ENCODE assay signal across 11 mouse cellular contexts in the genomic region with DNA sequence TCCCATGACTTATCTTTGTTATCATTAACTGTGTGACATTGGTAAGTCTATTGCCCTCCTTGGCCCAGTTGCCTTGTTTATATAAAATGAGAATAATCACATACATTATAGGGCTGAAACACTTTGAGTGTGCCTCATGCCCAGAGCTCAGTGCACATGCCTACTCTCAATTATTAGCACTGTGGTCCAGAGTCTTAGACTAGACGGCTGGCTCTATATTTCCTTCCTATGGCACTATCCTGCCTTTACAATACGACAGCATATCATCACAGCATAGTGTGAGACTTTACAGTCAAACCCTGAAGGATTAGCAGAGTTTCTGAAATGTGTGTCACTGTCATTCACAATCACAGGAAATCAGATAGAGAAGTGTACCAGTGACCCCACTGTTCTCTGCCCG. TPM values are rescaled to one million over a fixed set of nuclear protein-coding genes. Genes with fewer than 3 reads are reported as not detected.
A peak's percentile ranks its signal among the peaks of the same experiment; 100 is the strongest.
DNase-seq lines count a peak whose midpoint lies in the region; ATAC-seq lines count a peak whose summit lies in the region.
"Had no signal": no experiment of that assay in that cellular context is flagged by ENCODE, and none has a peak within 500 bp of the region (broad histone marks: within the 10 kb centered on the region; RNA-seq: fewer than 3 reads in every experiment).

No protein-coding gene starts in this region.

- peak overlapping the region; percentile 72 for H3K27ac ChIP-seq in heart, embryonic 12.5 days (ENCODE audit: poor library complexity, severe bottlenecking)
- H3K27ac ChIP-seq in embryonic facial prominence, embryonic 11.5 days (replicated peaks; ENCODE audit: low read depth, low read length) = peak overlapping the region; percentile 72; the same call in 1 of the 2 replicates
- H3K27ac ChIP-seq in hindbrain, embryonic 12.5 days = no peak overlapping the region
- H3K27ac ChIP-seq in midbrain, embryonic 13.5 days = no peak overlapping the region

- intact Hi-C loops in heart, postnatal 10 days (cut with DNase I) = loop anchor here (10.0 kb wide), 1 partner anchor 312 kb away; no protein-coding TSS in a partner anchor

- H3K9ac ChIP-seq in heart, embryonic 12.5 days = no peak overlapping the region
- H3K9ac ChIP-seq in embryonic facial prominence, embryonic 11.5 days (replicated peaks; ENCODE audit: low read length) = peak overlapping the region; percentile 39
- H3K9ac ChIP-seq in hindbrain, embryonic 12.5 days = no peak overlapping the region
- no peak overlapping the region for H3K9ac ChIP-seq in midbrain, embryonic 13.5 days (replicated peaks)

- WGBS in heart, embryonic 12.5 days = 2% methylated on average over 3 of the region's 3 CpGs
- whole genome bisulfite sequencing in embryonic facial prominence, embryonic 11.5 days = 4% methylated on average over 3 of the region's 3 CpGs
- 11% methylated on average over 3 of the region's 3 CpGs for WGBS in hindbrain, embryonic 12.5 days
- 30% methylated on average over 3 of the region's 3 CpGs for WGBS in midbrain, embryonic 13.5 days

- H3K36me3 ChIP-seq in heart, embryonic 12.5 days = no peaks in the 10 kb centered on the region
- no peaks in the 10 kb centered on the region for H3K36me3 ChIP-seq in embryonic facial prominence, embryonic 11.5 days (replicated peaks; ENCODE audit: control insufficient read depth, insufficient read depth, low read depth, low read length)
- H3K36me3 ChIP-seq in hindbrain, embryonic 12.5 days = no peaks in the 10 kb centered on the region
- no peaks in the 10 kb centered on the region for H3K36me3 ChIP-seq in midbrain, embryonic 13.5 days

- H3K4me2 ChIP-seq in heart, embryonic 12.5 days = peak overlapping the region; percentile 66
- H3K4me2 ChIP-seq in embryonic facial prominence, embryonic 11.5 days (ENCODE audit: low read depth, low read length) = peak overlapping the region; percentile 38
- peak overlapping the region; percentile 46 for H3K4me2 ChIP-seq in hindbrain, embryonic 12.5 days (replicated peaks)
- H3K4me2 ChIP-seq in midbrain, embryonic 13.5 days (replicated peaks) = peak overlapping the region; percentile 44

- no peaks in the 10 kb centered on the region for H3K9me3 ChIP-seq in heart, embryonic 12.5 days (replicated peaks)
- H3K9me3 ChIP-seq in embryonic facial prominence, embryonic 11.5 days (replicated peaks; ENCODE audit: control insufficient read depth, low read length) = no peaks in the 10 kb centered on the region
- no peaks in the 10 kb centered on the region for H3K9me3 ChIP-seq in hindbrain, embryonic 12.5 days (replicated peaks)
- no peaks in the 10 kb centered on the region for H3K9me3 ChIP-seq in midbrain, embryonic 13.5 days

- no peak; the same call in 1 of the 2 replicates for ATAC-seq in heart, embryonic 12.5 days (ENCODE audit: insufficient number of reproducible peaks, low FRiP score)
- no peak for ATAC-seq in embryonic facial prominence, embryonic 11.5 days (replicated peaks; ENCODE audit: insufficient number of reproducible peaks, low FRiP score, low TSS enrichment, low read depth)
- no peak for ATAC-seq in hindbrain, embryonic 12.5 days (ENCODE audit: low FRiP score)
- no peak for ATAC-seq in midbrain, embryonic 13.5 days
- no peak for ATAC-seq in inflammation-experienced regulatory T-cells, adult 6 months

- no peak for DNase-seq in heart, postnatal 10 days
- no peak for DNase-seq in embryonic facial prominence, embryonic 11.5 days (ENCODE audit: low spot score)
- no peak for DNase-seq in gastrocnemius, adult 8-10 months (ENCODE audit: low spot score in 2 of 2)
- DNase-seq in embryo, embryonic 9.5 days (ENCODE audit: extremely low spot score) = no peak
- DNase-seq: right cerebral cortex, postnatal 25 days had no signal

- no peaks in the 10 kb centered on the region for H3K27me3 ChIP-seq in heart, embryonic 12.5 days (replicated peaks)
- no peaks in the 10 kb centered on the region for H3K27me3 ChIP-seq in embryonic facial prominence, embryonic 11.5 days (ENCODE audit: control insufficient read depth, insufficient read depth, low read length)
- peaks cover 31% of the 10 kb centered on the region for H3K27me3 ChIP-seq in hindbrain, embryonic 12.5 days
- peaks cover 47% of the 10 kb centered on the region for H3K27me3 ChIP-seq in midbrain, embryonic 13.5 days

- 0 out of 2 replicates have a peak overlapping the region, but pooled peaks have one; percentile 34 for H3K4me3 ChIP-seq in heart, embryonic 12.5 days
- no peak overlapping the region for H3K4me3 ChIP-seq in embryonic facial prominence, embryonic 11.5 days (ENCODE audit: low read depth, low read length)
- no peak overlapping the region; the same call in 1 of the 2 replicates for H3K4me3 ChIP-seq in hindbrain, embryonic 12.5 days
- H3K4me3 ChIP-seq in midbrain, embryonic 13.5 days (replicated peaks) = peak overlapping the region; percentile 10; the same call in 1 of the 2 replicates

- peaks cover 35% of the 10 kb centered on the region for H3K4me1 ChIP-seq in heart, embryonic 12.5 days (replicated peaks)
- peaks cover 11% of the 10 kb centered on the region for H3K4me1 ChIP-seq in embryonic facial prominence, embryonic 11.5 days (ENCODE audit: control insufficient read depth, insufficient read depth, low read length)
- peaks cover 15% of the 10 kb centered on the region for H3K4me1 ChIP-seq in hindbrain, embryonic 12.5 days
- H3K4me1 ChIP-seq in midbrain, embryonic 13.5 days (replicated peaks) = peaks cover 8% of the 10 kb centered on the region

RNA-seq across cellular contexts. Expression of a gene that starts 48.4 kb away (rescaled TPM):
- 0.10 and 0.21 TPM in 2 replicates for polyA plus RNA-seq in heart, embryonic 12.5 days (2016; fragmentation: Nextera tagmentation; extraction: Ambion mirVana)
- total RNA-seq in heart, postnatal 10 days (2021) = not detected
- 0.45 and 0.77 TPM in 2 replicates for polyA plus RNA-seq in embryonic facial prominence, embryonic 11.5 days (2014; fragmentation: Nextera tagmentation; extraction: Ambion mirVana)
- polyA plus RNA-seq in hindbrain, embryonic 12.5 days (2016; fragmentation: Nextera tagmentation; extraction: Ambion mirVana) = 0.90 and 1.2 TPM in 2 replicates
- 0.57 and 0.63 TPM in 2 replicates for polyA plus RNA-seq in midbrain, embryonic 13.5 days (2015; fragmentation: Nextera tagmentation; extraction: Ambion mirVana)
- total RNA-seq in gastrocnemius, adult 8-10 months (2022) = not detected
- polyA plus RNA-seq in inflammation-experienced regulatory T-cells, adult 6 months (2017; shearing (Covaris generic)) = not detected
- total RNA-seq: megakaryocyte progenitor cell, adult 5-6 weeks had no signal
- polyA plus RNA-seq: C2C12 had no signal

Comparison
In these comparisons a context has a peak if more than half of its experiments do, and no peak if none do; other contexts are left out.
1. H3K27ac ChIP-seq: peak in heart, embryonic 12.5 days (single experiment) and embryonic facial prominence, embryonic 11.5 days (single experiment); none in hindbrain, embryonic 12.5 days (single experiment) and midbrain, embryonic 13.5 days (single experiment).
2. H3K4me3 ChIP-seq: peak in heart, embryonic 12.5 days (single experiment) and midbrain, embryonic 13.5 days (single experiment); none in embryonic facial prominence, embryonic 11.5 days (single experiment) and hindbrain, embryonic 12.5 days (single experiment).
3. Peak in every context shown above with its lines, with median percentiles within 50 percentile points of each other: H3K4me2 ChIP-seq.